Mouse (Mus musculus): Measurements from ENCODE around the gene Tet3.
A peak's percentile ranks its signal among the peaks of the same experiment; 100 is the strongest.

Gene Tet3

DNA sequence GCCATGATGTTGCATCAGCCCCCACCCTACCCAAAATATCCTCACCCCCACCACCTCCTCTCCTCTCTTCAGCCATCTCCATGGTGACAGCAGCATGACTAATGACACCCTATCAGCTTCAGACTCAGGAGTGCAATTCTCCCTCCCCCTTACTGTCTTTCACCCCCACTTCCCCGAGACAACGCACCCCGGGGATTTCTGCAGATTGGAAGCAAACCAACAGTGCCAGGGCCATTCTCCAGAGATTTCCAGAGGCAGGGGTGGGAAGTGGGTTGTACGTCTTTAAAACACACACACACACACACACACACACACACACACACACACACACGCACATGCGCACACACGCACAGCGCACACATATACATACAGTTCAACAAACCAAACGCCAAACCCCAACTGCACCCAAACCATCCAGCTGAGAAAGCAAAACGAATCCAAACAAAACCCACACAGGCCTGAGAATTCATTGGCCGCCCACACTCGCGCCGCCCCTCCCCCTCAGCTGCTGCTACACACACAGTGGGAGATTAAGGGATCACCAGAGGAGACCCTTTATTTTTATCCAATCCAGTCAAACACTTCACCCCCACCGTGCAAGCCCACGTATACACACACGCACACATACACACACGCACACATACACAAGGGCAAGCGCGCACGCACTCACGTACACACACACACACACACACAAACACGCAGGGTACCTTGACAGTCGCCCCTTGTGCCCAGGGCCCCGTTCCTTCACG is 18.2 kb downstream of the Tet3 start:
- no peak for DNase-seq (ENCODE audit: extremely low read depth, low read depth)

DNA sequence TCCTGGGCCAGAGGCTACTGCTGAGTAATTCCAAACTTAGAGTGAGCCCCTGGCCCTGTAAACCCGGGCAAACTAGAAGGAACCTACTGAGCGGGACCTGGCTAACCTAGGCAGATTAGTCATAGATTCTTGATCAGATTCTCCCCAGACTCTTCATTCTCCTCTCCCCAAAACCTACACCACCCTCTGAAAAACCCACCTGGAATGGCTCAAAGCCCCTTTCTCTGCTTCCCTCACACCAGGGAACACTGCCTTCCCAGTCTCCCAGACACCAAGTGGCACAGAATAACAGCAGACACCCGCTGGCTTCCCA is 18.7 kb downstream of the Tet3 start:
- no peak for DNase-seq (ENCODE audit: extremely low read depth, low read depth)

DNA sequence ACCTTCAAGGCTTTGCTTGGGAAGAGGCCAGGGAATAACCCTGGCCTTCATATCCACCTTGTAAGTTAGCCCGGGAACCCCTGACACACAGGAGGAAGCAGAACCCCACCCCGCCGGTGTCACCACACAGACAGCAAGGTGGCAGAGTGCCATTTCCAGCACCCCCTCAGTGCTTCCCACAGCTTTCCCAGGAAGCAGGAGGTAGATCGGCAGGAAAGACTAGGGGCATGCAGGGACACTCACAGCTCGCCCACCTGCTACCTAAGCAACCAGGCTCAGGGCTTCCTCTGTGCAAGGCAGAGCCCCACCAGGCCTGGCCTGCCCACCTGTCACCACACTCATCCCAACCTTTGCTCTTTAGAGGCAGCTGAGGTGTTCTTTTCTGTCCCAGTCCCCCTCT is 19.1 kb downstream of the Tet3 start:
- no peak for DNase-seq (ENCODE audit: extremely low read depth, low read depth)

DNA sequence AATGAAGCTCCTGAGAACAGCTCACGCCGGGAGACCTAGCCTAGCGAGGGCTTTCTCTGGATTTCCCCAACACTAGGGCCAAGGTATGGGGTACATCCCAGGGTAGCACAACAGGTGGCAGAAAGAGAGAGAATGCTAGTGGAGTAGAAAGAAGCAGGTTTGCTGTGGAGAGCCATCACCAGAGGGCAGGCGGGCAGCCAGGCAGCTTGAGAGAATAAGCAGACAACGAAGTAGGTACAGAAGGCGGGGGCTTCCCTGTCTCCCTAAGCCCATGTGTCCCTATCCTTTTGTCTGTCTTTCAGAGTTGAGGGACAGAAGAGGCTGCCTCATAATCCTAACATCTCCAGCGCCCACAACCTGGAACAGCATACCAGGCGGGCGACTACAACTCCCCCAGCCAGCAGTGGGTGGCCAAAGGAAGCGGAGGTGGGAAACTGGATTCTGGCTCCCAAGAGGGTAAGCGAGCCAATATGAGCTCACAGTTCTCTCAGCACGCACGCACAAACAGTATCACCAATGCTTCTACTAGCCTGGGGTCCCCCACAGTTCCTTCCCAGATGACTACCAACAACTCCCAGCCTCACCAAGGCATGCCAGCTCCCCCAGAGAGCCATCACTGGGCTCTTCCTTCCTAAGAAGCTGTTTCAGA is 19.6 kb downstream of the Tet3 start:
- no peak for DNase-seq (ENCODE audit: extremely low read depth, low read depth)

DNA sequence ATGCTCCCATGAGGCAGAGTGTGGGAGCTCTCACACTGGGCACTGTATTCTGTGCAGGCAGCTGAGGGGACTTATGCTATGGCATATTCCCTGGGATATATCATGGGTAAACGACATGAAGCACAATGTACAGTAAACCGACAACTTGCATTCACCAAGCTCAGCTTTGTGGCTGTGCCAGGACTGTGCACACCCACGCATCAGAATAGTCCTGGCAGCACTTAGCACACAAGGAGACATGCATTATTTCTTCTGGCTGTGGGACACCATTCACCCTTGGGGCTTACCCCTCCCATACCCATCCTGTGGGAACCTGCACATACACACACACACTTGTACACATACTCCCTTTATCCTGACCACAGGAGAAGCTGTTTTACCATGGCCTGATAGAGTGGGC is 20.3 kb downstream of the Tet3 start:
- DNase-seq (ENCODE audit: extremely low read depth, low read depth): no peak

DNA sequence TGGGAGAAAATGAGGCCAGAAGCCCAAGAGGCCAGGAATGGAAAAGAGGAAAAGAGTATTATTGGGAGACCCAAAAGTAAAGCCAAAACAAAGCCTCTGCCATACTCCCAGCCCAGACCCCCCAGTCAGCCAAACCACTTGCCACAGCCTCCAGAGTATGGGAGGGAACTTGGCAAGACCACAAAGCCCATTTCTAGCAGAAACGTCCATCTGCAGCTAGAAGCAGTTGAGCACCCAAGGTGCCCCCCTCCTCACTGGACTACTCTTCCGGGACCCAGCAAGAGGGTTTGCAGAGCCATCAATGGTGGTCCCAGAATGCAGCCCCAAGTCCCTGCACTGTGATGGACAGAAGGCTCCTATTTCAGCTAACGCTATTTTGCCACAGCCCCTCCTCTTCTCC is 21.1 kb downstream of the Tet3 start:
- no peak for DNase-seq (ENCODE audit: extremely low read depth, low read depth)

DNA sequence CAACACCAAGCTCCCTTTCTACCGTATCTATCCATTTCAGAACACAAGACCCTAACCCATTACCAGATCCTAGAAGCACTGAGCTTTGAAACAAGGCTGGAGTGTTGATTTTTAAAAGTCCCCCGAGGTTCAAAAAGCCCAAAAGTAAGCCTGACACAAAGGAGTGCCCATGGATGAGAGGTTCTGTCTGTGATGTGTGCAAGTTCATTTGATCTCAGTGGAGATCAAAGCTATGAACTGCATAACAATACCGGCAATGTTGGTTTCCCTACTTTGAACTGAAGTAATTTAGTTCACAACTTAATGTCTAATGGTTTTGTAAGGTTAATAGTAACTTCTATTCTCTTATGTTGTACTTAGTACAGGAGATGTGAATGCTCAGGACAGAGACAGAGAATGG is 21.7 kb downstream of the Tet3 start:
- DNase-seq (ENCODE audit: extremely low read depth, low read depth): no peak

DNA sequence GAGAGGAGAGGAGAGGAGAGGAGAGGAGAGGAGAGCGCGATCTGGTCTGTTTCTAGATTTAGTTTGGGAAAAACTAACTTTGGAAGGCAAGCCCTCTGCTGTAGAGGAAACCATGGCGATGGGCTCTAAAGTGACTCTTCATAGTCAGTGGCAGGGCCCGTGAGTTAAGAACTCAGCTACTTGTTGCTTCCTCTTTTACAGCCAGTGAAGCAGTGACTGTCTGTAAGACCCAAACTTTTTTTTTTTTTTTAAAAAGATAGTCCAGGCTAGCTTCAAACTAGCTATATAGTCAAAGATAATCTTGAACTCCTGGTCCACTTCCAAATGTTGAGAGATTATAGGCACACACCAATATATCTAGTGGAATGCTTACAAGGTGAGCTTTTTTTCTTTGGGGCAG is 22.3 kb downstream of the Tet3 start:
- DNase-seq (ENCODE audit: extremely low read depth, low read depth): peak; percentile 56

DNA sequence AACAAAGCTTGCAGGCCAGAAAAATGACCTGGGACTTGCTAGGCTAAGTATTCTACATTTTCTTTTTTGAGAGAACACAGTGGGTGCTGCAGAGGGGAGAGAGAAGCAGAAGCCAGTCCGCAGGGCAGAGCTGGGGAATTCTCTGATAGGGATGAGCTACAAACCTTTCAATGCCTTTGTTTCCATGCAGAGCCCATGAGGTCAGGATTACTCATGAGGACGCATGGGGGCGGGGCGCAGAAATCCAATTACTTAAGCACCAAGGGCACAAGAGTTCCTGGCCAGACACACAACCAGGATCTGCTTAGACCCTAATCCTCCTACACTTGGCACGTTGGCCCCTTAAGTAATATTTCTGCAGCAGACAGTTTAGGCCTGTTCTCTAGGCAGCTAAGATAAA is 23.7 kb downstream of the Tet3 start:
- DNase-seq (ENCODE audit: extremely low read depth, low read depth): no peak

DNA sequence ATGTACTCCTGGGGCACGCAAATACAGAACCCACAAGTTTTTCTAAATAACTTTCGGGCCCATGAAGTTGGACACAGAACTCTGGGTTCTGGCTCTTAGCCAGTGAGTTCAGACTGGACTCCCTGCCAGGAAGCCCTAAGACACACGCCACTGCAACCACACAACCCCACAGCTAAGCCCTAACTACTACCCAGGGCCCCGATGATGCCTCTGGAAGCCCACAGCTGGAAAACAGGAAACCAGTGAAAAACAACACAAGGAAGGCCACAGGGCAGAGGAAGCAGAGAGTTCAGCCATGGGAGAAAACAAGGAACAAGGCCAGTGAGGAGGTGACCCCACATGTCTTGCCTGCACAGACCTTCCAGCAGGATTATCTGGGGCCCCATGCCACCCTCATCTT is 25.3 kb downstream of the Tet3 start:
- no peak for DNase-seq (ENCODE audit: extremely low read depth, low read depth)

DNA sequence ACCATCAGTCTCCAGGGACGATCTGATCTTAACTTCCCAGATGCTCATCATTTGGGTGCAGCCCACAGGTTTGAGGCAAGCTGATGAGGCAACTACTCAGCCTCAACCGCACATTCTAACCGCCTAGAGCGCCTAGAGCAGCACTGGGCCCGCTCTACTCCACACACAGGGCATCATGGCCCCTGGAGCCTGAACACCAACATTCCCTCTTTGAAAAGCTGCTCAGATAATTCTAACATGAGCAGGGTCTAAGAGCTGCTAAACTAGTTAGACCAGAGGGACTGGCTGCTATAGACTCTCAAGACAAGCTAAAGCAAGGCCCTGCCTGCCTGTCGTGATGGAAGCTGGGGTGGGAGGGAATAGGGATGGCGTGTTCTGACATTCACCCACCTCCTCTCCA is 25.9 kb downstream of the Tet3 start:
- DNase-seq (ENCODE audit: extremely low read depth, low read depth): no peak

DNA sequence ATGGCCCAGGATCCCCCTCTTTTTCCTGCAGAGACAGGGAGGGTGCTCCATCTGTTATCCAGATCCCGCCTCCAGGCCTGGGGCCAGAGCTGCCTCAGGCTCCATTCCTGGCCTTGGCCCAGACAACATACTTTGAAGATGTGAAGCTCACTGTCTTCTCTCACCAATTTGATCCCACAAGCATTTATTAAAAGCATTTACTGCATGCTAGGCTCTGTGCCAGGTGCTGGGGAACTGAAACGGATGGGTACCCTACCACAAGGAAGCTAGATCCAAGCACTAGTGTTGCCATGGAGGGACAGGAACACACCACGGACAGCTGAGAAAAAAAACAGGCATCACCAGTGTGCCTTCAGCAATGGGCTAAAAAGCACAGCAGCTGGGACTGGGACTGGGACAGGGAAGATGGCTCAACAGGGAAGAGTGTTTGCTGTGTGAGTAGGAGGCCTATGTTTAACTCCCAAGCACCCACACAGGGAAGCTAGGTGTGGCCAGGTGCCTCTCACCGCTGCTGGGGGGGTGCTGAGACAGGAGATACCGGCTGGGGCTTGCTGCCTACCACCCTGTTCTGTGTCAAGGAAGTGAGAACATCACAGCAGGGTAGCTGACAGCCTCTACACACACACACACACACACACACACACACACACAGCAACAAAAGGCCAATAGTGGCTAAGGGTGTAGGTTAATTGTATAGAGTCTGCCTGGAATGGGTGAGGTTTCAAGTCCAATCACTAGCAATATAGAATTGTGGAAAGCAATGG is 30.7 kb downstream of the Tet3 start:
- no peak for DNase-seq (ENCODE audit: extremely low read depth, low read depth)

DNA sequence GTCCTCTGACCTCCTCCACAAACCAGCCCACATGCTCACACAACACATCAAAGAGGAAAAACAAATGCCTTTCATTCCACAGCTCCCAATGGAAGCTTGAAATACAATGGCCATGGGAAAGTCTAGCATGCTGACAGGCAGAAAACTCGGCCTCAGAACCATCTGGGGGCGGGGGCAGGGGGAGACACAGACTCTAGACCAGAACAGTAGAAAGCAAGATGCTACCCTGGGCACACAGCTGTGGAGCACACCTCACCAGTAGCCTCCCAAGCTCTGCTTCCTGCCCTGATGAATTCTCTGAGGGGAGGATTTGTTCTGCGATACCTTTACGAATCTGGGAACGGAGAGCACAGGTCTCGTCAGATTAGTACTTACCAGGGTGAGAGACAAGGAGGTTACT is 31.4 kb downstream of the Tet3 start:
- DNase-seq (ENCODE audit: extremely low read depth, low read depth): no peak

DNA sequence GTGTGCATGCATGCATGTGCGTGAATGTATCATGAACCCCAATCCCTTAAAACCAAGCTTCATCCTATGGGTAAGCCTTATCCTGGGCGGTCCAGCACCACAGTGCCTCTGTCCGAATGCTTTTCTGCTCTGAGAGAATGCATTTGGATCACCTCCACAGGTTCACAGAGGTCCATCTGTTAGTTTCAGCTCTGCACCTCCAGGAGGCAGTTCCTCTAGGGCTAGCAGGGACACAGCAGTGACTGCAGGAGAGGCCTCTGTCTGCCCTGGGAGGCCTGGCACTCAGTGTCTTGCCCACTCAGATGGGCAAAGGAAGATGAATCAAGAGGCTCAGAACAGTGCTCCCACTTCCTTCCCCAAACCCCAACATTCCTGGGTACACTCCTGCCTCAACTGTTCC is 32.3 kb downstream of the Tet3 start:
- DNase-seq (ENCODE audit: extremely low read depth, low read depth): no peak

DNA sequence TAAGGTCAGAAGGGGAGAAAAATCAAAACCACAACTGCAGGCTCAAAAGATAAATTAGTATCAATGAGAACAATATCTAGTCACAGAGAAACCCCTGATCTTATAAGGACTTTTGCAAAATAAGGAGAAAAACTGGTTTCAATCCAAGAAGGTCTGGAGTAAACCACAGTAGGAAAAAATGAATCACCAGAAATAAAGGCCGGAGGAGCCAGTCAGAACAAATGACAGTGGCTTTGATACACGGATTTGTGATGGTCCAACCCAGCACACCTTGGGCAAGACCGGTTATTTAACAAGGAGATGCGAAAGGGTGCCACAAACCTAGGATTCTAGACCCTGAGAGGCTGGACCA is 34.9 kb downstream of the Tet3 start:
- no peak for DNase-seq (ENCODE audit: extremely low read depth, low read depth)

DNA sequence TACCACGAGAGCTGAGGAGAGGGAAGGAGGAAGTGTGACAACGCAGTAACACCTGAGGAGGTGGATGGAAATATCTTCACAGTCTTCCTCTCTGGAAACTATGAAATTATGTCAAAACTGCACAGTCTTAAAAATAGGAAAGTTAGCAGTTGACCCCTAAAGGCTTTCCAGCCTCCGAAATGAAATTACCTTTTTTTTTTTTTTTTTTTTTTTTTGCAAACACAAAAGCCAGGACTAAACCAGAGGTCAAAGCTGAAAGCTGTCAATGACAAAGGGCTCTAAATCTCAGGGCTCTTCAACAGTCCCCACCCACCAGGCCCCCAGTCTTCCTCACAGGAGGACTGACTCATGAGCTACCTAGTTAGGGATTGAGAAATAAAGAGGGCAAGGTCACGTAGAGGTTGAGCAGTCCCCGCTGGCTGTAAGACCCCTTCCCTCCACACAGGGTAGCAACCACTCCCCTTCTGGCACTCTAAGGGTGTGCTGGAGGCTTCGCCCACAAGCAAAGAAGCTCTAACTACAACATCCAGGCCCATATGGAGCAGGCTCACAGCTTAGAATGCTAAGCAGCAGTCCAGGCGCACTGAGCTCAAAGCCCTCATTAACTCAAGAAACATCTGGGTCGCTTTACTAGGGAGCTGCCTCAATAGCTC is 35.4 kb downstream of the Tet3 start:
- DNase-seq (ENCODE audit: extremely low read depth, low read depth): no peak

DNA sequence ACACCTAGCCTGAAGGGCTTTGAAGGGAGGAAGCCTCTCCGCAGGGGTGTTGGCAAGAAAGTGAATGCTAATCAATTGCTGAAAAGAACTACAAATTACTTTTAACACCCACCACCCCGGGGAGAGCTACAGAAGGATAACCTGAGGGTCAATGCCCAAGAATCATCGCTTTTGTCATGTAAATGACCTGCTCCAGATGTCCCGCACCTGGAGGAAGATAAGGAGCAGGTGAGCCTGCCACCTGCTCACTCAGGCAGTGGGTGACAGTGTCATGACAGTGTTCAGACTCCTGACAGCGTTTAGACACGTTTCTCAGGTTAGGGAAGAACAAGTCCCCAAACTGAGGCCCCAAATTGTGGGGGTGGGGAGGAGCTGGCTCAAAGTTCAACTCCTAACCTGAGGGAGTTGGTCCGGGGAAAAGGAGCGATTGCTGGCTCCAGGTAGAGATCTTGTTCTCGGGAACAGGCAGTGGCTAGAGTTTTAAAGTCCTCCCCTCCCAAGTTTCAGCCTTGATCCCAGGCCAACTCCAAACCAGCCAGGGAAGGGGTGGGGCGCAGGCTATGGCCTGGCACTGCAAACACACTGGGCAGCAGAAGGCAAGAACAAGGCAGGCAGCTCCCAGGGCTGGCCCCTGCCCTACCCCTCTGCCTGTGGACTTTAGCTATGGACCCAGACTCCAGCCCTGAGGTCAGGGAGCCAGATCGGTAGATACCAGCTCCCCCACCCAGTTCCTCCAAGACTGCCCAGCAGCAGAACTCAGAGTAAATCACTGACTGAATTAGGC is 36.8 kb downstream of the Tet3 start:
- DNase-seq (ENCODE audit: extremely low read depth, low read depth): no peak

DNA sequence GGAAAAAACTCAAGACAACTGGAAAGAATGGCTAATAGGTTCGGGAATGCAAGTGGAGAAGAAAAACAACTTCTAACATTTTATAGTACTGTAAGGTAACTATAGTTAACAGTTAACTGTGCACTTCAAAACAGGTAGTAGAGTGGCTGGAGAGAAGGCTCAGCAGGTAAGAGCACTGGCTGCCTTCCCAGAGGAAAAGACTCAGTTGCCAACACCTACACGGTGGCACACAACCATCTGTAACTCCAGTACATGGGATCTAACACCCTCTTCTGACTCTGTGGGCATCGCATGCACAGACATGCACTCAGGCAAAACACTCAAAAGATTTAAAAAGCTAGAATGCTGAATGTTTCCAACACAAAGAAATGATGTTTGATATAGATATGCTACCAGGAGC is 39.4 kb downstream of the Tet3 start:
- no peak for DNase-seq (ENCODE audit: extremely low read depth, low read depth)

DNA sequence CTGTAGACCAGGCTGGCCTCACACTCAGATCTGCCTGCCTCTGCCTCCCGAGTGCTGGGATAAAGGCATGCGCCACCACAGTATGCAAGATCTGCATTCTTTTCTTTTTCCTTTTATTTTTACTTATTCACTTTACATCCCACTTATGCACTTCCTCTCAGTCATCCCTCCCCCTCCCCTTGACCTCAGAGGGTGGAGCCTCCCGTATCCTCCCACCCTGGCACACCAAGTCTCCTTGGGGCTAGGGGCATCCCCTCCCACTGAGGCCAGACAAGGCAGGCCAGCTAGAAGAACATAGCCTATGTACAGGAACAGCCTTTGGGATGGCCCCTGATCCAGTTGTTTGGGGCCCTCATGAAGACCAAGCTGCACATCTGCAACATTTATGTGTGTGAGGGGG is 41.4 kb downstream of the Tet3 start:
- DNase-seq (ENCODE audit: extremely low read depth, low read depth): no peak

DNA sequence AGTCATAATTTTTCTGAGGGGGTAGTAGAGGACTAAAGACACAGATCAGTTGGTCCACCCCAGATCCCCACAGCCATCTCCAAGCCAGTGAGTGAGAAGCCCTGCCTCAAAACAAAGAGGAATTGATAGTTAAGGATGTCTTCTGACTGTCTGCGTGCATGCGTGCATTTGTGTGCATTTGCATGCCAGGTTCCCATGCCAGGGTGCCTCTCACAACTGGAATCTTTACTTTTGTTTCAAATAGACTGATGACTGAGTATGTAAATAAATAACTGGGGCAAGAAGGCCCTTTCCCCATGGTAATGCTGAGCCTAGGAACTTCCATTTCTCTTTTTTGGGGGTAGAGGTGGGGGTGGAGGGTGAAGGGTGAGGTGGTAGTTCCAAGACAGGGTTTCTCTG is 41.8 kb downstream of the Tet3 start:
- DNase-seq (ENCODE audit: extremely low read depth, low read depth): no peak

DNA sequence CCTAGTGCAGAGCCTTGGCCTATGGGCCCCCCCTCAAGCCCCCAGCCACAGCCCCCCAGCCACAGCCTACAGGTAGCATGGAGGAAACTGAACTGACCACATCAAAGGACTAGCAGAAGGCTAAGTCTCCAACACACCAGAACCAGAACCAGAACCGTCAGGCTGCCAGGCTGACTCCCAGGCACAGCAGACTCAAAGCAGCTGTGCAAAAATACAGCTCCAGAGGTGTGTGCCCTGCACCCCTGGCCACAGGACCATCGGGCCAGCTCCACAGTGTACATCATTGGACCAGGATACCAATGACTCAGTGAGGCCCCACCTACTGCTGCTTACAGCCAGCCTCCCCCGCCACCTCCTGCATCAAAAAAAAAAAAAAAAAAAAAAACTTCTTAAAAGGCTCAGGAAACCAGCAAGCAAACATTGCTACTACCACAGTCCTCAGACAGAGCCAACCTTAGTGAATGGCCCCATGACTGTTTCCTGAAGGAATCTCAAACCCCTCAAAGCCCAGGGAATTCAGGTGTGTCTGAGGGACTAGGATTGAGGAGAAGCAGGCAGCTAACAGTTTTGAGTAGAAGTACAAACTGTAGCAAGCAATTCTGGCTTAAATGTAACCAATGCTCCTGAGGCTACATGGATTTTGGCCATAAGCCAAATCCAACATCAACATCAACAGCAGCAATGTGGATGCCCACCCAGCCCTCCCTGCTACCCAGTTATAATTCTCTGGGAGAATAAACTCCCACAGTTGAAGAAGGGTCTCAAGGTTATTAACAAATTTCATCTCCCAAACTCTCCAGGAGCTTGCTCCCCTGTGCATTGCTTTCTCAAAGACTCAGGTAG is 42.4 kb downstream of the Tet3 start:
- DNase-seq (ENCODE audit: extremely low read depth, low read depth): no peak

Data from MEL-GATA-1-ER (cell line).